Mouse (Mus musculus) heart, embryonic 10.5 days (tissue): ENCODE measurements around the gene 1700102P08Rik. TPM values are rescaled to one million over a fixed set of nuclear protein-coding genes. Genes with fewer than 3 reads are reported as not detected.

Source experiments
- DNase-seq: peaks from one replicate; pipeline ENCODE4 v3.0.0-alpha.2; 2017; ENCODE audit warnings: low spot score
- H3K27ac ChIP-seq: fragments of 300-500 bp; sonication (generic); 2 replicates; pipeline ENCODE4 v1.5.1; 2016; ENCODE audit warnings: mild to moderate bottlenecking
- H3K27me3 ChIP-seq: fragments of 300-500 bp; sonication (generic); 2 replicates; pipeline ENCODE4 v1.6.1; 2016; ENCODE audit warnings: mild to moderate bottlenecking; ENCODE audit not compliant: poor library complexity, insufficient read depth, severe bottlenecking
- H3K36me3 ChIP-seq: fragments of 300-500 bp; sonication (generic); 2 replicates; pipeline ENCODE4 v1.6.1; 2016; ENCODE audit warnings: mild to moderate bottlenecking, moderate library complexity
- H3K4me1 ChIP-seq: fragments of 300-500 bp; sonication (generic); 2 replicates; pipeline ENCODE4 v1.6.1; 2016; ENCODE audit warnings: mild to moderate bottlenecking
- H3K4me3 ChIP-seq: fragments of 300-500 bp; sonication (generic); 2 replicates; pipeline ENCODE4 v1.5.1; 2016; ENCODE audit warnings: mild to moderate bottlenecking, moderate library complexity
- H3K9me3 ChIP-seq: fragments of 300-500 bp; sonication (generic); 2 replicates; pipeline ENCODE4 v1.6.1; 2016; ENCODE audit warnings: mild to moderate bottlenecking, moderate library complexity
- WGBS: fragments of 180-500 bp; shearing (Covaris S2); methylation state at CpG from one replicate; pipeline ENCODE4 v1.1.7; 2016; 5-methylcytosine and 5-hydroxymethylcytosine counted together
- polyA plus RNA-seq: library from polyadenylated mRNA; unstranded; fragments of >200 nt; fragmentation: Nextera tagmentation; extraction: Ambion mirVana; gene quantifications from 2 replicates; pipeline ENCODE4 v1.2.1, GENCODE M21; 2016

1700102P08Rik gene
- polyA plus RNA-seq, 1 experiment from 2014 or later: 0.34 TPM

DNA sequence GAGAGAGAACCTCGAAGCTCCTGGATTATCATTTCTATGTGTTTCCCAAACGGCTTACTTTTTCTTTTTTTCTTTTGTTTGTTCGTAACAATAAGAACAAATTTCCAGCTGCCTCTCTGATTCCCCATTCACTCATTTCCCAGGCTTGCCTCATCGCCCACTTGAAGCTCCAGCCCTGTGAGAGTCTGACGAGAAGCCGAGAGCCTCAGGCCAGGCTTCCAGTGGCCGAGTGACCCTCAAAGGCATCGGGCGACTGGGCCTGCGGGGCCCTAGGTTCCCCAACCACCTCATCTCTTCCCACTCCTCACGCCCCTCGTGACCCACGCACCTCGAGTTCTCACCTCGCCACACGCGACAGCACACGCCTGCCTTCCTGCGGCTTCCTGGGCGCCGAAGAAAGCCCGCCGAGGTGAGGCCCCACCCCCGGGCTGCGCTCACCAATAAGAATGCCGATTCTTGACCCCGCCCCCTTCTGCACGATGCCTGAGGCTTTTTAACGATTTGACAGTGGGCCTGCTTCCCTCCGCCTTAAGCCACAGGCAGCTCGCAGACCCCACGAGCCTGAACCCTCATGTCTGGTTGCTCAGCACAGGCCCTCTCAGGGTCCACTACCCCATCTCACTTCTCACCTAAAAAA lies 38.9 kb downstream of the 1700102P08Rik start:
- H3K4me3 ChIP-seq: peak overlapping the region; percentile 48
- 40% methylated on average over 32 of the region's 32 CpGs for WGBS

GRCm38 (mm10) chr9:108436182-108436581 lies 43.6 kb downstream of the 1700102P08Rik start, which contains the start of gene BC048562:
Gene BC048562, plus strand, starts transcription at chr9:108436482.
- no peaks in the 10 kb centered on the region for H3K27me3 ChIP-seq
- 71% methylated on average over 3 of the region's 3 CpGs for whole genome bisulfite sequencing
- no peak for DNase-seq
- no peaks in the 10 kb centered on the region for H3K36me3 ChIP-seq
- no peak within 1 kb of the TSS for H3K4me3 ChIP-seq
- H3K27ac ChIP-seq: no peak within 1 kb of the TSS
- H3K4me1 ChIP-seq: peaks cover 9% of the 10 kb centered on the region; the same call in 1 of the 2 replicates
- no peaks in the 10 kb centered on the region for H3K9me3 ChIP-seq

More for the DNA sequence above, 38.9 kb downstream of the 1700102P08Rik start:
- 0 out of 2 replicates have a peak overlapping the region, but pooled peaks have one; percentile 37 for H3K27ac ChIP-seq
- no peaks in the 10 kb centered on the region for H3K9me3 ChIP-seq
- peak; percentile 84 for DNase-seq
- H3K27me3 ChIP-seq: no peaks in the 10 kb centered on the region; the same call in 1 of the 2 replicates
- no peaks in the 10 kb centered on the region for H3K36me3 ChIP-seq
- H3K4me1 ChIP-seq: no peaks in the 10 kb centered on the region

DNA sequence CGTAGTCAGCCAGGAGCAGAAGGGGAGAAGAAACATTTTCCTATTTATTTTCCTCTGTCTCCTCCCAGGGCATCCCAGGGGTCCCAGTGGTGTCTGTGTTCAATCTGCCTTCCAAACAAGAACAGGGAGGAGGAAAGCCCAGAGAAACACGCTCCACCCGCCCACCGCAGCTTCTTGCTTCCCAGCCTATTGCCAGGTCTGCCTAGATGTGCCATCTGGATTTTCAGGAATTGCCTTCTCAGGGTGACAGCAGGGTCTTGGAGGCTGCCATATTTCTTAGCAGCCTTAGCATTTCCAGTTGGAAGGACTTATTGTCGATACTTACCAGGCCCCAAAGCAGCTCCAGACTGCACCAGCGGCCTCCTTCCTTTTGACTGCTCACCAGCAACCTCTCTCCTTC lies 46.6 kb downstream of the 1700102P08Rik start:
- no peak for DNase-seq
- H3K4me3 ChIP-seq: no peak overlapping the region
- H3K4me1 ChIP-seq: peaks cover 14% of the 10 kb centered on the region; the same call in 1 of the 2 replicates
- H3K27me3 ChIP-seq: no peaks in the 10 kb centered on the region
- no peak overlapping the region for H3K27ac ChIP-seq
- H3K9me3 ChIP-seq: no peaks in the 10 kb centered on the region
- WGBS: 84% methylated on average over 6 of the region's 6 CpGs
- H3K36me3 ChIP-seq: no peaks in the 10 kb centered on the region

GRCm38 (mm10) chr9:108440485-108440884 lies 47.9 kb downstream of the 1700102P08Rik start:
- 58% methylated on average over 5 of the region's 5 CpGs for WGBS

DNA sequence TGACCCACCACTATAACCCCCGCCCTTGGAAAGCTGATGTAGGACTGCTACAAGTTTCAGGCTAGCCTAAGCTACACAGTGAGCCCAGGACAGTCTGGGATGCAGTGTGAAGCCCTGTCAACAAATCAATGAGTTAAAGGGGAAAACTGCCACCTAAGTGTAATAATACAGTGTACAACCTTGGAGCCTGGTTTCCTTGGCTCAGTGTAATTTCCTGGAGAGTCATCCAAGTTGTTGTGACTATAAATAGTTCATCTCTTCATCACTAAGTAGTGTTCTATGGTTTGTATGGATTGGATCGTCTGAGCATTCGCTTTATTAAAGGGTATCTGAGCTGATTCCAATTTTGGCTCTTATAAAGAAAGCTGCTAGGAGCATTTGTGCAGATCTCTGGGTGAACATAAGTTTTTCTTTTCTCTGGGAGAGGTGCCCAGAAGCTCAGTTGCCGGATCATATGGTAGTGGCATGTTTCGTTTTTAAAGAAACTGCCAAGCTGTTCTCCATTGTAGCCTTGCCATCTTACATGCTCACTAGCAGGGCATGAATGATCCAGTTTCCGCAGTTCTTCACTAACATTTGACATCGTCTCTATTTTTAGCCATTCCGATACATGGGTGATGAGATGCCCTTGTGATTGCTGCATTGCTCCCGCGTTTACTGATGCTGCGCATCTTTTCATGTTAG lies 48.8 kb downstream of the 1700102P08Rik start:
- H3K27ac ChIP-seq: no peak overlapping the region
- H3K9me3 ChIP-seq: no peaks in the 10 kb centered on the region
- DNase-seq: no peak
- no peaks in the 10 kb centered on the region for H3K27me3 ChIP-seq
- H3K4me1 ChIP-seq: peaks cover 20% of the 10 kb centered on the region; the same call in 1 of the 2 replicates
- H3K4me3 ChIP-seq: no peak overlapping the region
- WGBS: 75% methylated on average over 11 of the region's 11 CpGs
- H3K36me3 ChIP-seq: no peaks in the 10 kb centered on the region

More at GRCm38 (mm10) chr9:108440485-108440884, 47.9 kb downstream of the 1700102P08Rik start:
- no peaks in the 10 kb centered on the region for H3K27me3 ChIP-seq
- DNase-seq: peak; percentile 45
- H3K4me1 ChIP-seq: peaks cover 15% of the 10 kb centered on the region; the same call in 1 of the 2 replicates
- no peak overlapping the region for H3K4me3 ChIP-seq
- peak overlapping the region; percentile 18 for H3K27ac ChIP-seq
- no peaks in the 10 kb centered on the region for H3K36me3 ChIP-seq
- H3K9me3 ChIP-seq: no peaks in the 10 kb centered on the region

- WGBS: 55% methylated on average over 9 of the region's 9 CpGs
- no peak overlapping the region for H3K27ac ChIP-seq
- no peaks in the 10 kb centered on the region for H3K9me3 ChIP-seq
- no peak for DNase-seq
- no peaks in the 10 kb centered on the region for H3K27me3 ChIP-seq
- peaks cover 20% of the 10 kb centered on the region for H3K36me3 ChIP-seq
- H3K4me1 ChIP-seq: peaks cover 34% of the 10 kb centered on the region
- no peak overlapping the region for H3K4me3 ChIP-seq
These were observed 52.5 kb downstream of the 1700102P08Rik start for GRCm38 (mm10) chr9:108445125-108445524.

GRCm38 (mm10) chr9:108449860-108450259 lies 57.3 kb downstream of the 1700102P08Rik start:
- Histone ChIP-seq H3K9me3 (no peaks in the 10 kb centered on the region), H3K36me3 (peaks cover 22% of the 10 kb centered on the region), H3K4me1 (peaks cover 59% of the 10 kb centered on the region), H3K4me3 (peak overlapping the region; percentile 74), H3K27me3 (no peaks in the 10 kb centered on the region), H3K27ac (peak overlapping the region; percentile 95)
- peak; percentile 92 for DNase-seq
- 38% methylated on average over 4 of the region's 4 CpGs for WGBS

- Histone ChIP-seq H3K4me1 (peaks cover 60% of the 10 kb centered on the region), H3K36me3 (peaks cover 23% of the 10 kb centered on the region), H3K4me3 (peak overlapping the region; percentile 74), H3K27me3 (no peaks in the 10 kb centered on the region), H3K27ac (peak overlapping the region; percentile 95), H3K9me3 (no peaks in the 10 kb centered on the region)
- WGBS: 47% methylated on average over 21 of the region's 21 CpGs
- DNase-seq: peak; percentile 93
These were observed 57.9 kb downstream of the 1700102P08Rik start for GRCm38 (mm10) chr9:108450292-108451169.

DNA sequence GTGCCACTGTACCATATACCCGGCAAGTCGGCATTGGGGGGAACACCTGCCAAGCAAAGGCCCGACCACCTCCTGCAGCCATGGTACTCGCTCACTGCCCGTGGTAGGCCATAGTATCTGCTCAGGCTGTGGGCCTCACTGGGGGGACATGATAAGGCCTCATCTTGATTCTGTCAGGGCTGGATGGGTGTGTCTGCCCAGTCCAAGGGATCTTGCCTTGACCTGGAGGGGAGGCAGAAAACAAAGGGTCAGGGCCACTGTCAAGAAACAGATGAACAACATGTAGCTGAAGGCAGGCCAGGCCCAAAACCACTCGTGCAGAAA lies 58.5 kb downstream of the 1700102P08Rik start:
- 53% methylated on average over 6 of the region's 6 CpGs for WGBS
- peaks cover 61% of the 10 kb centered on the region for H3K4me1 ChIP-seq
- peaks cover 23% of the 10 kb centered on the region for H3K36me3 ChIP-seq
- H3K27me3 ChIP-seq: no peaks in the 10 kb centered on the region
- peak; percentile 84 for DNase-seq
- no peaks in the 10 kb centered on the region for H3K9me3 ChIP-seq
- H3K27ac ChIP-seq: peak overlapping the region; percentile 95
- H3K4me3 ChIP-seq: peak overlapping the region; percentile 74

GRCm38 (mm10) chr9:108451519-108452160 lies 59.0 kb downstream of the 1700102P08Rik start:
- DNase-seq: no peak
- peaks cover 64% of the 10 kb centered on the region for H3K4me1 ChIP-seq
- H3K4me3 ChIP-seq: peak overlapping the region; percentile 74
- H3K27ac ChIP-seq: peak overlapping the region; percentile 95
- H3K36me3 ChIP-seq: peaks cover 23% of the 10 kb centered on the region
- H3K27me3 ChIP-seq: no peaks in the 10 kb centered on the region
- 38% methylated on average over 6 of the region's 6 CpGs for WGBS
- no peaks in the 10 kb centered on the region for H3K9me3 ChIP-seq

GRCm38 (mm10) chr9:108452291-108452906 lies 59.8 kb downstream of the 1700102P08Rik start:
- H3K4me1 ChIP-seq: peaks cover 64% of the 10 kb centered on the region
- H3K4me3 ChIP-seq: peak overlapping the region; percentile 74
- H3K36me3 ChIP-seq: peaks cover 22% of the 10 kb centered on the region
- H3K9me3 ChIP-seq: no peaks in the 10 kb centered on the region
- no peaks in the 10 kb centered on the region for H3K27me3 ChIP-seq
- under 1% methylated on average over 40 of the region's 40 CpGs for WGBS
- peak; percentile 96 for DNase-seq
- peak overlapping the region; percentile 95 for H3K27ac ChIP-seq

DNA sequence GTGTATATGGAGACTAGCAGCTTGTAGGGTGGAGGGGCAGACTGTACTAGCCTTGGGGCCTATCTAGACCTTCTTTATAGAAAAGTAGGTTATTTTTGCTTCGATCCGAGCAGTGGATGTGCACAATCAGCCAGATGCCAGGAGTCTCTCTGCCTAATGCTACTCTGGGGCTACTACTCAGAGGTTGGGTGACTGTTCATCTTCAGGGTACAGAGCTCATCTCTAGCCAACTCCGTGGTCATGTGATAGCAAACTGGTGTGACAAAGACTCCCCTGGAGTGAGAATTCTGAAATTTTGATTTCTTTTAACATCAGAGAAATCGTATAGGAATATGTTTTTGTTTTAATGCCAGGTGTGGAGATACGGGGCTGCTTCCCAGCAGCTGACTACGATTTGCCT lies 60.3 kb downstream of the 1700102P08Rik start:
- WGBS: 47% methylated on average over 6 of the region's 6 CpGs
- peak overlapping the region; percentile 95 for H3K27ac ChIP-seq
- no peaks in the 10 kb centered on the region for H3K9me3 ChIP-seq
- no peak for DNase-seq
- peaks cover 17% of the 10 kb centered on the region for H3K36me3 ChIP-seq
- H3K4me3 ChIP-seq: peak overlapping the region; percentile 74
- H3K4me1 ChIP-seq: peaks cover 64% of the 10 kb centered on the region
- H3K27me3 ChIP-seq: no peaks in the 10 kb centered on the region
